Mouse (Mus musculus) adrenal gland, postnatal 14 days (tissue): ENCODE measurements around the gene Sec14l1. TPM values are rescaled to one million over a fixed set of nuclear protein-coding genes. Genes with fewer than 3 reads are reported as not detected.
A peak's percentile ranks its signal among the peaks of the same experiment; 100 is the strongest.

ENCODE experiments used
- DNase-seq: peaks from one replicate; pipeline ENCODE4 v3.0.0; 2021; ENCODE audit warnings: mixed read lengths
- total RNA-seq: library from RNA; stranded (reverse); gene quantifications from 2 replicates; pipeline ENCODE4 v1.2.3, GENCODE M21; 2021

The Sec14l1 gene
- total RNA-seq, 1 experiment from 2014 or later = 119 TPM

- no peak for DNase-seq
These were observed 38.6 kb downstream of the Sec14l1 start for GRCm38 (mm10) chr11:117153553-117153952.

- peak; percentile 75 for DNase-seq
These were observed 39.3 kb downstream of the Sec14l1 start for GRCm38 (mm10) chr11:117154088-117154815.

- peak; percentile 42 for DNase-seq
These were observed 41.8 kb downstream of the Sec14l1 start for GRCm38 (mm10) chr11:117156725-117157124.

- no peak for DNase-seq
These were observed 43.4 kb downstream of the Sec14l1 start for GRCm38 (mm10) chr11:117158343-117158742.

- no peak for DNase-seq
These were observed 44.4 kb downstream of the Sec14l1 start for GRCm38 (mm10) chr11:117159257-117159945.

- DNase-seq = no peak
These were observed 45.0 kb downstream of the Sec14l1 start for GRCm38 (mm10) chr11:117159946-117160307.

GRCm38 (mm10) chr11:117160791-117161190 is 45.8 kb downstream of the Sec14l1 start:
- no peak for DNase-seq

- DNase-seq = no peak
These were observed 46.6 kb downstream of the Sec14l1 start for GRCm38 (mm10) chr11:117161574-117161973.

- no peak for DNase-seq
These were observed 48.1 kb downstream of the Sec14l1 start for GRCm38 (mm10) chr11:117163098-117163497.

- DNase-seq = no peak
These were observed 48.8 kb downstream of the Sec14l1 start for GRCm38 (mm10) chr11:117163771-117164170.

GRCm38 (mm10) chr11:117168278-117169087 is 53.5 kb downstream of the Sec14l1 start:
- DNase-seq = no peak

- DNase-seq = no peak
These were observed 54.2 kb downstream of the Sec14l1 start for GRCm38 (mm10) chr11:117169088-117169635.

GRCm38 (mm10) chr11:117169801-117170565 is 55.0 kb downstream of the Sec14l1 start:
- peak; percentile 69 for DNase-seq

- no peak for DNase-seq
These were observed 59.3 kb downstream of the Sec14l1 start for GRCm38 (mm10) chr11:117174098-117174892.

- DNase-seq = peak; percentile 51
These were observed 60.0 kb downstream of the Sec14l1 start for GRCm38 (mm10) chr11:117174924-117175323.

- no peak for DNase-seq
These were observed 60.5 kb downstream of the Sec14l1 start for GRCm38 (mm10) chr11:117175472-117175871.

- peak; percentile 87 for DNase-seq
These were observed 61.3 kb downstream of the Sec14l1 start for GRCm38 (mm10) chr11:117176304-117176703.

GRCm38 (mm10) chr11:117176900-117177299 is 61.9 kb downstream of the Sec14l1 start:
- no peak for DNase-seq

- DNase-seq = peak; percentile 96
These were observed 62.5 kb downstream of the Sec14l1 start for GRCm38 (mm10) chr11:117177303-117177979.

- no peak for DNase-seq
These were observed 64.9 kb downstream of the Sec14l1 start for GRCm38 (mm10) chr11:117179902-117180301.
